Mouse (Mus musculus): ENCODE results near the gene Cdkl4. TPM values are rescaled to one million over a fixed set of nuclear protein-coding genes. Genes with fewer than 3 reads are reported as not detected.

Gene Cdkl4
- polyA plus RNA-seq, 1 experiment from 2014 or later = 1.5 TPM

DNA sequence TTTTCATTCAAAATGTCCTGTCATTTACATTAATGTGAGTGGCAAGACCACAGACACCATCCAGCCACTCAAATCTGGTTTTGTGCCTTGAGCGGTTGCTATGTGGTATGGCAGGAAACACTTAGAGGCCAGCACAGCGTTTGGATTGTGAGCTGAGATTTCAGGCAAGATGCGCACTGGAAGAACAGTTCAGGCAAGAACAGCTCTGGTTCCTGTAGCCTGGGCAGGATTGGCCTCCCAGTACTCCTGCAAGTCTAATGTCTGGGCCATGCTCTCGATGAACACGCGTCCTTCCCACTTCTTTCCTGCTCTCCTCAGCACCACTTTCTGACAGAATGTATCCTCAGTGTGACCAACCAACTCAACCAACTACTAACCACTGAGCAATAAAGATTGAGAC is 5.4 kb upstream of the Cdkl4 start:
- Histone ChIP-seq H3K4me3 (ENCODE audit: low read depth, low read length) (no peak overlapping the region), H3K9ac (ENCODE audit: low read length) (no peak overlapping the region), H3K27me3 (ENCODE audit: control insufficient read depth, insufficient read depth, low read length) (no peaks in the 10 kb centered on the region), H3K36me3 (ENCODE audit: control insufficient read depth, insufficient read depth, low read length) (no peaks in the 10 kb centered on the region; the same call in 1 of the 2 replicates), H3K9me3 (ENCODE audit: control insufficient read depth, low read length) (no peaks in the 10 kb centered on the region), H3K4me2 (ENCODE audit: low read depth, low read length, severe bottlenecking) (no peak overlapping the region), H3K27ac (ENCODE audit: low read depth, low read length) (no peak overlapping the region), H3K4me1 (replicated peaks; ENCODE audit: control insufficient read depth, insufficient read depth, low read length) (no peaks in the 10 kb centered on the region)
- 92% methylated on average over 6 of the region's 6 CpGs for WGBS
- ATAC-seq (replicated peaks; ENCODE audit: low FRiP score) (no peak), DNase-seq (ENCODE audit: low spot score) (no peak)

DNA sequence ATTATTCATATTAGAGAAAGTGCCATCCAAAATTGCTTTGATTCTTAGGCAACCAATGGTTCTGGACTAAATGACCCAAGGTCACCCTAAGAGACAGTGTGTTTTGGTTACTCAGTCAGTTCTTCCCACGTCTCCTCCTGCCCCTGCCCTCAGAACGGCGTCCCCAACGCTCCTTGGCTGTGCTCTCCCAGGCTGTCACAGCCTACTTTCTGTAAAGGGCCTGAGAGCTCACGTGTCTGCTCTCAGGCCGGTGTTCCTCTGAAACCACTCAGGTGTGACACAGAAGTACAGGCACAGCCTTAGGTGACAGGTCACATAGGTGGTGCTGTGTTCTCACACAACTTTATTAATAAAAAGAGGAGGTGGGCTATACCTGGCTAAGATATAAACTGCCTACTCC is 2.3 kb upstream of the Cdkl4 start:
- Histone ChIP-seq H3K4me3 (ENCODE audit: low read depth, low read length) (no peak overlapping the region), H3K27me3 (ENCODE audit: control insufficient read depth, insufficient read depth, low read length) (no peaks in the 10 kb centered on the region), H3K36me3 (ENCODE audit: control insufficient read depth, insufficient read depth, low read length) (no peaks in the 10 kb centered on the region; the same call in 1 of the 2 replicates), H3K9me3 (ENCODE audit: control insufficient read depth, low read length) (no peaks in the 10 kb centered on the region; the same call in 1 of the 2 replicates), H3K9ac (ENCODE audit: low read length) (no peak overlapping the region), H3K27ac (ENCODE audit: low read depth, low read length) (no peak overlapping the region), H3K4me1 (replicated peaks; ENCODE audit: control insufficient read depth, insufficient read depth, low read length) (peaks cover 4% of the 10 kb centered on the region; the same call in 1 of the 2 replicates), H3K4me2 (ENCODE audit: low read depth, low read length, severe bottlenecking) (no peak overlapping the region)
- ATAC-seq (replicated peaks; ENCODE audit: low FRiP score) (no peak), DNase-seq (ENCODE audit: low spot score) (no peak)
- 86% methylated on average over 6 of the region's 6 CpGs for WGBS

GRCm38 (mm10) chr17:80579089-80579488 is 1.5 kb upstream of the Cdkl4 start:
- H3K27me3 ChIP-seq (ENCODE audit: control insufficient read depth, insufficient read depth, low read length) = no peaks in the 10 kb centered on the region
- no peak overlapping the region for H3K4me3 ChIP-seq (ENCODE audit: low read depth, low read length)
- no peaks in the 10 kb centered on the region; the same call in 1 of the 2 replicates for H3K36me3 ChIP-seq (ENCODE audit: control insufficient read depth, insufficient read depth, low read length)
- no peaks in the 10 kb centered on the region; the same call in 1 of the 2 replicates for H3K9me3 ChIP-seq (ENCODE audit: control insufficient read depth, low read length)
- DNase-seq (ENCODE audit: low spot score) = no peak
- no peak for ATAC-seq (replicated peaks; ENCODE audit: low FRiP score)
- H3K27ac ChIP-seq (ENCODE audit: low read depth, low read length) = no peak overlapping the region
- peaks cover 4% of the 10 kb centered on the region; the same call in 1 of the 2 replicates for H3K4me1 ChIP-seq (replicated peaks; ENCODE audit: control insufficient read depth, insufficient read depth, low read length)
- WGBS = 90% methylated on average over 9 of the region's 9 CpGs
- no peak overlapping the region for H3K9ac ChIP-seq (ENCODE audit: low read length)
- no peak overlapping the region for H3K4me2 ChIP-seq (ENCODE audit: low read depth, low read length, severe bottlenecking)

DNA sequence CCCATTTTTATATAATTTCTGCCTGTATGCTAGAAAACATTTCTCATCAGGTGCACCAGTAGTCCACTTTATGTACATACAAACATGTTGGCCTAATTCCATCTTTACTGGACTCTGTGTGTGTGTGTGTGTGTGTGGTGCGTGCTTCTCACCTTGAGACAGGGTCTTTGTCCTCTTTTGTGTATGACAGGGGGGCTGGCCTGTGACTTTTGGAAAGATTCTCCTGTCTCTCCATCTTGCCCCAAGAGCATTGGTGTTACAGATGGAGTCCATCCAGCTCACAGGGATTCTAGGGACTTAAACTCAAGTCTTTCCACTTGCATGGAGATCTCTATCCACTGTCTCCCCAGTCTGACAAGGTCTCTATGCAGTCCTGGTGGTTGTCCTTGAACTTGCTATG is 428 bp upstream of the Cdkl4 start:
- ATAC-seq (replicated peaks; ENCODE audit: low FRiP score) (no peak), DNase-seq (ENCODE audit: low spot score) (no peak)
- H3K4me2 ChIP-seq (ENCODE audit: low read depth, low read length, severe bottlenecking) = no peak overlapping the region
- H3K27me3 ChIP-seq (ENCODE audit: control insufficient read depth, insufficient read depth, low read length) = no peaks in the 10 kb centered on the region
- H3K9me3 ChIP-seq (ENCODE audit: control insufficient read depth, low read length) = no peaks in the 10 kb centered on the region; the same call in 1 of the 2 replicates
- H3K9ac ChIP-seq (ENCODE audit: low read length) = no peak overlapping the region
- no peak overlapping the region for H3K4me3 ChIP-seq (ENCODE audit: low read depth, low read length)
- no peaks in the 10 kb centered on the region for H3K36me3 ChIP-seq (ENCODE audit: control insufficient read depth, insufficient read depth, low read length)
- H3K4me1 ChIP-seq (replicated peaks; ENCODE audit: control insufficient read depth, insufficient read depth, low read length) = peaks cover 4% of the 10 kb centered on the region; the same call in 1 of the 2 replicates
- no peak overlapping the region for H3K27ac ChIP-seq (ENCODE audit: low read depth, low read length)
- WGBS = 90% methylated on average over 1 of the region's 1 CpGs

DNA sequence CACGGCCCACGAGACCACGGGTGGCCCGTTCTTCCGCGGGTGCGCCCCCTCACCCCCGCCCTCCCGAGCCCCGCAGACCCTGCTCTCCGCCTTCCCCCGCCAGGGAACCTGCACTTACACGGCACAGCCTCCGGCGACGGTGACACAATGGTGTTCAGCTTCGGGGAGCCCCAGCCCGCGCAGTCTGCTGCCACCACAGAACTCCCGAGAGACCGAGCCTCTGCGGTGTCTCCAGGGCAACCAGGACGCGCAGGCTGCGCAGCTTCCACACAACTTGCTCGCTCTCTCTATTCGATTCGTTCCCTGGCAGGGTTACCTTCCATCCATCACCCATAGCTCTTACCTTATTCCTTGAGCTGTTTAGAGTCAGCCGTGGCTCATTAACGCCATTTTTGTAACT is 399 bp downstream of the Cdkl4 start:
- DNase-seq (ENCODE audit: low spot score) (peak; percentile 85), ATAC-seq (replicated peaks; ENCODE audit: low FRiP score) (peak; percentile 92)
- peak overlapping the region; percentile 96 for H3K4me2 ChIP-seq (ENCODE audit: low read depth, low read length, severe bottlenecking)
- WGBS = 1% methylated on average over 30 of the region's 30 CpGs
- H3K9me3 ChIP-seq (ENCODE audit: control insufficient read depth, low read length) = no peaks in the 10 kb centered on the region; the same call in 1 of the 2 replicates
- H3K27me3 ChIP-seq (ENCODE audit: control insufficient read depth, insufficient read depth, low read length) = no peaks in the 10 kb centered on the region
- H3K9ac ChIP-seq (ENCODE audit: low read length) = peak overlapping the region; percentile 63
- H3K4me1 ChIP-seq (replicated peaks; ENCODE audit: control insufficient read depth, insufficient read depth, low read length) = peaks cover 5% of the 10 kb centered on the region; the same call in 1 of the 2 replicates
- H3K36me3 ChIP-seq (ENCODE audit: control insufficient read depth, insufficient read depth, low read length) = no peaks in the 10 kb centered on the region
- H3K27ac ChIP-seq (ENCODE audit: low read depth, low read length) = no peak overlapping the region
- H3K4me3 ChIP-seq (ENCODE audit: low read depth, low read length) = peak overlapping the region; percentile 43

GRCm38 (mm10) chr17:80575008-80575407 is 2.6 kb downstream of the Cdkl4 start:
- Histone ChIP-seq H3K4me3 (ENCODE audit: low read depth, low read length) (no peak overlapping the region), H3K27ac (ENCODE audit: low read depth, low read length) (no peak overlapping the region), H3K9ac (ENCODE audit: low read length) (no peak overlapping the region), H3K9me3 (ENCODE audit: control insufficient read depth, low read length) (no peaks in the 10 kb centered on the region; the same call in 1 of the 2 replicates), H3K4me1 (replicated peaks; ENCODE audit: control insufficient read depth, insufficient read depth, low read length) (peaks cover 6% of the 10 kb centered on the region; the same call in 1 of the 2 replicates), H3K4me2 (ENCODE audit: low read depth, low read length, severe bottlenecking) (no peak overlapping the region), H3K27me3 (ENCODE audit: control insufficient read depth, insufficient read depth, low read length) (no peaks in the 10 kb centered on the region), H3K36me3 (ENCODE audit: control insufficient read depth, insufficient read depth, low read length) (no peaks in the 10 kb centered on the region)
- 79% methylated on average over 7 of the region's 7 CpGs for WGBS
- ATAC-seq (replicated peaks; ENCODE audit: low FRiP score) (no peak), DNase-seq (ENCODE audit: low spot score) (no peak)

DNA sequence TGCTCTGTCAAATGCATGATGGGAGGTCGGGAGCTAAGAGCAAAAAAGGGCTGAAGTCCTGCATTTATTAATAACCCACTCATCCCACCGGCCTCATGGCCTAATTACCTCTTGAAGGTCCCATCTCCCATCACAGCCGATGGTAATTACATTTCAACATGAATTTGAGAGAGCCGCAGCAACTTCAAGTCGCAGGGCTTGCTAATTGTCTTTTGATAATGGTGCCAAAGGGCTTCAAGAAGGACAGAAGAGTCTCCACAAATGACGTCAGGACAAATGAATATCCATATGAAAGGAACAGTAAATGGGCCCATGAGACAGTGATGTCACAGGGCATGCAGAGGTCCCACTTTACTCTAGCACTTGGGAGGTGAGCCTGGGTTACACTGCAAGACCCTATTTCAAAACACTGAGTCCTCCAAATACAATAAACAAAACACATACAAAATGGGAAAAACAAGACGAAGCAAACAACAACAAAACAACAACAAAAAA is 3.1 kb downstream of the Cdkl4 start:
- peaks cover 6% of the 10 kb centered on the region; the same call in 1 of the 2 replicates for H3K4me1 ChIP-seq (replicated peaks; ENCODE audit: control insufficient read depth, insufficient read depth, low read length)
- H3K4me2 ChIP-seq (ENCODE audit: low read depth, low read length, severe bottlenecking) = no peak overlapping the region
- ATAC-seq (replicated peaks; ENCODE audit: low FRiP score) = no peak
- H3K27ac ChIP-seq (ENCODE audit: low read depth, low read length) = no peak overlapping the region
- no peaks in the 10 kb centered on the region for H3K27me3 ChIP-seq (ENCODE audit: control insufficient read depth, insufficient read depth, low read length)
- DNase-seq (ENCODE audit: low spot score) = no peak
- no peak overlapping the region for H3K9ac ChIP-seq (ENCODE audit: low read length)
- H3K4me3 ChIP-seq (ENCODE audit: low read depth, low read length) = no peak overlapping the region
- H3K36me3 ChIP-seq (ENCODE audit: control insufficient read depth, insufficient read depth, low read length) = no peaks in the 10 kb centered on the region
- 65% methylated on average over 7 of the region's 7 CpGs for WGBS
- no peaks in the 10 kb centered on the region; the same call in 1 of the 2 replicates for H3K9me3 ChIP-seq (ENCODE audit: control insufficient read depth, low read length)

GRCm38 (mm10) chr17:80572187-80572935 is 5.3 kb downstream of the Cdkl4 start:
- Histone ChIP-seq H3K36me3 (ENCODE audit: control insufficient read depth, insufficient read depth, low read length) (no peaks in the 10 kb centered on the region), H3K4me1 (replicated peaks; ENCODE audit: control insufficient read depth, insufficient read depth, low read length) (peaks cover 5% of the 10 kb centered on the region; the same call in 1 of the 2 replicates), H3K4me3 (ENCODE audit: low read depth, low read length) (no peak overlapping the region), H3K27me3 (ENCODE audit: control insufficient read depth, insufficient read depth, low read length) (no peaks in the 10 kb centered on the region), H3K27ac (ENCODE audit: low read depth, low read length) (no peak overlapping the region), H3K9ac (ENCODE audit: low read length) (no peak overlapping the region), H3K4me2 (ENCODE audit: low read depth, low read length, severe bottlenecking) (no peak overlapping the region), H3K9me3 (ENCODE audit: control insufficient read depth, low read length) (no peaks in the 10 kb centered on the region; the same call in 1 of the 2 replicates)
- no peak for ATAC-seq (replicated peaks; ENCODE audit: low FRiP score)
- 92% methylated on average over 13 of the region's 13 CpGs for WGBS
- DNase-seq (ENCODE audit: low spot score) = no peak
